Mouse (Mus musculus) common myeloid progenitor, adult 5-6 weeks (primary cell): Measurements from ENCODE around the gene Muc5b. TPM values are rescaled to one million over a fixed set of nuclear protein-coding genes. Genes with fewer than 3 reads are reported as not detected.

Source experiments
- ATAC-seq: replicated peaks from 2 replicates; pipeline ENCODE4 v1.8.0; 2016; ENCODE audit warnings: low read depth, mild to moderate bottlenecking, moderate TSS enrichment, inconsistent platforms; ENCODE audit not compliant: poor library complexity, severe bottlenecking
- total RNA-seq: library from RNA; stranded (forward); fragments of 200-1000, 187-1606 nt; gene quantifications from 2 replicates; pipeline ENCODE4 v1.2.3, GENCODE M21; 2017

Muc5b gene
- total RNA-seq, 1 experiment from 2014 or later = 0.05 TPM

DNA sequence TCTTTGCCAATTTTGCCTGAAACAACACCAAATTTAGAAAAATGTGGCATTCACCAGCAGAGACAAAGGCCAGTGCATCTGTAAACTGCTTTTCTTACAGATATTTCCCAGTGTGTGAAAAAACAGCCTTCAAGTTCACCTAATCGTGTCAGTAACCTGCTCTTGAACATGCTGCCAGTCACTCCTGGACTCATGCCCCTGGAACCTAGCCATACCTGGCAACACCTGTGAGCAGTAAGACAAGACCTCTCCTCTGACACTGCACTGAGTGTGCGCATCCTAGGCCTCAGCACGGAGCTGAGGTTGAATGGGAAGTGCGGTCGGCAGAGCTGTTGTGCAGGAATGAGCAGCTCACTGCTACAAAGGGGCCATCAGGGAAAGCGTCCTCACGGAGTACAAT is 53.3 kb downstream of the Muc5b start:
- ATAC-seq = no peak

DNA sequence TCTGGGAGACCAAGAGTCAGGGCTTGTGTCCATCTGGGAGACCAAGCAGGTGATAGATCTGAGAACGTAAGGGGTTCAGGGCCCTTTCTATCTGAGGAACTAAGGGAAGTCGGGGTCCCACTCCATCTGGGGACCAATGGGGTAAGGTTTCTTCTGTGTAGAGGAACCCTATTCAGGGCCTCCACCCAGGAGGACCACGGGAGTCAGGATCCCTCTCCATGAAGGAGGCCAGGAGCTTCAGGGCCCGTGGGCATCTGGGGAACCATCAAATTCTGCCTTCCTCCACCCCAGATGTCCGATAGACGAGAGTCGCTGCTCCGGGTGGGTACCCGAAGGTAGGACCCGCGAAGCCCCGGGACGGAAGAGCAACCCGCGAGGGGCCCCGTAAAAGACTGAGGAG is 63.0 kb downstream of the Muc5b start:
- ATAC-seq = peak; percentile 5; the same call in 1 of the 2 replicates

DNA sequence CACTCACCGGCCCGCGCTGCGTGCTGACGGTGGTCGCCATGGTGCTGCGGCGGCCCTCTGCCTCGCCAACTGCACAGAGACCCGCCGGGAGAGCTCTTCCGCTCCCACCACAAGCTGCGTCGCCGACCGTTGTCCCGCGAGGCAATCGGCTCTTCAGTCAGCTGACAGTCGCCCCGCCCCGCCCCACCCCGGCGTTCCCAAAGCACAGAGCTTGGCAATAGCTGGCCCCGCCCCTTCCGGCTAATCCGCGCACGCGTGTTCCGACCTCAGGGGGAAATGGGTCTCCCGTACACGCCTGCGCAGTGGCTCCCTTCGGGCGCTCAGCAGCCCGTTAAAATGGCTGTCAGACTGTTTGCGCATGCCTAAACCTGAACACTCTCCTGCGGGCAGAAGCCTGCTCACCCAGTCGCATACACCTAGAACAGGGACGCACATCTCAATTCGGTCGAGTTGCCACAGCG is 63.4 kb downstream of the Muc5b start:
- ATAC-seq = peak; percentile 90

DNA sequence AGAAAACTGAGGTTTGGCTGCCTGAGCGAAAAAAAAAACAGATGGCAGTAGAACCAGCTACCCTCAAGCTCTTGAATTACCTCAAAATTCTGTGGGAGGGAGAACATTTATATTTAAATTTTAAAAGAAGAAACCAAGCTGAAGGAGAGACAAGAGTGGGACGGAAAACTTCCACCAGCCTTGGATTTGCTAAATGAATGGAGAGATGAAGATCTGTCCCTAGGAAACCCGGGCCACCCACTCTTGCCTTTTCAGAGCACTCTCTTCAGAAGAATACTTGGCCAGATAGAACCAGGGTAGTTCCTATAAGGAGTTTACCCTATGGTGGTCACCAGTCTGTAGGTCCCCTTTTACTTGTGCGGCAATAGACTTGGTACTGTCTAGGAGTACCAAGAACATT is 63.9 kb downstream of the Muc5b start:
- no peak for ATAC-seq

DNA sequence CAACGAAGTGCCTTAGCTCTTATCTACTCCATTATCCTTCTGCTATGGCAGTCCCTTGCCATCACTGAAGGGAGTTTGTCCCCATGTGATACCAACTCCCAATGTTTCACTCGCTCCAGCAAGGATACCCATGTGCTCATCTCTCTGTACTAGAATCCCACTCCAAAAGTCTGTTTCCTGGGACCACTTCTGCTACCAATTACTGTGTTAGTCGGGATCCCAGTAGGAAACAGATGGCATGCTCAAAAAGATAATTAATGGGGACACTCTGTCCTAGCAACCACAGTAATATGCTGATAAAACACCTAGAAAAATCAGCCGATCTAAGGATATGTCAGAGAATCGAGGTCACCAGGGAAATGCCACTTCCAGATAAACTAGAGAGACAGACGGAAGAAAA is 69.7 kb downstream of the Muc5b start:
- ATAC-seq = no peak

DNA sequence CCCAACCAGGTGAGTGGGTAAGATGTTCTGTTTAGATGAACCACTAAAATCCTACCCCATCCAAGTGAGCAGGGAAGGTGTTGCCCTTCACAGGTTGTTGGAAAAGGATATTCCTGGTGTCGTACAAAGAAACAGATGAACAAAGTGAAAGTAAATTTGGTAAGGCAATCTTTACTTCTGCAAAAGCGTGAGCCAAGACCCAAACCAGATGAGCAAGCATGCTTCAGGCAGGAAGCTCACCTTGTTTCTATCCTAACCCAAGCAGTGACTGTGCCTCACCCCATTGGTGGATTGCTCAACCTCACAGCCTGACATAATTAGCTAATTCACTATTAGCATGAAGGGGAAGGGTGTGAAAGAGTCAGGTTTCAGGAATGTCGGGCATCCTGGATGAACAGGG is 72.4 kb downstream of the Muc5b start:
- ATAC-seq = peak; percentile 69

DNA sequence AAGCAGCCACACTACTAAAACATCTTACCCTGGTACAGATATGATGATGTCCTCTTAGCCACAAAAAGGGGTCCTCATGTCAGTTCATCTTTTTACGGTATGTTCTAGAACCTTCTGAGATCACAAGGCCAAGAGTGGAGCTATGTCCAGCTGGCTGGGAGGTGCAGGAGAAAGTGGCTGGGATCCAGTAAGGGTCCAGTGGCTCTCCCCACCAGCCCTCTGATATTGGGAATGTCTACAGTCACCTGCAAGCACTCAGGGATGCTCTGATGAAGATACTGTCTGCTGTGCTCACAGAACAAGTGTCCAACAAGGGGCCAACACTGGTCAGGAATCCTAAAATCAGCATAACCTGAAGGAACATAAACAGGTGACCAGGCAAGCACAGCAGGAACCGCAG is 79.5 kb downstream of the Muc5b start, which contains the start of gene Tollip:
Gene Tollip, minus strand, starts transcription at position 101 of the 400 bp plus-strand sequence.
- ATAC-seq = no peak

Other genes with a start within 250 kb of the Muc5b start
- gene Muc6, start 183.8 kb upstream of the Muc5b start, total RNA-seq = 0.18 TPM in 1 of 2 replicates, not detected in the other
- not detected in 2 replicates for gene Muc2, start 148.7 kb upstream of the Muc5b start, total RNA-seq
- not detected in 2 replicates for gene Muc5ac, start 50.1 kb upstream of the Muc5b start, total RNA-seq
- gene Tollip, start 79.4 kb downstream of the Muc5b start, total RNA-seq = 27.1 and 30.4 TPM in 2 replicates
- not detected in 2 replicates for gene Brsk2, start 110.7 kb downstream of the Muc5b start, total RNA-seq
- 41.2 and 45.7 TPM in 2 replicates for gene Mob2, start 222.0 kb downstream of the Muc5b start, total RNA-seq